Mouse (Mus musculus): ENCODE data around the gene Rprd2.
A peak's percentile ranks its signal among the peaks of the same experiment; 100 is the strongest.
"Not testable (repeated sequence)": the region's sequence is repeated elsewhere in the genome, so short reads cannot be mapped to it uniquely, and the experiment has no call there.

Rprd2 gene

GRCm38 (mm10) chr3:95816681-95817080 is 2.0 kb downstream of the Rprd2 start:
- DNase-seq, result no peak

- DNase-seq, result no peak
Observed at GRCm38 (mm10) chr3:95808384-95808783, 10.3 kb downstream of the Rprd2 start.

GRCm38 (mm10) chr3:95807630-95808029 is 11.0 kb downstream of the Rprd2 start:
- not testable (repeated sequence) for DNase-seq

GRCm38 (mm10) chr3:95806677-95807076 is 12.0 kb downstream of the Rprd2 start:
- no peak for DNase-seq

DNA sequence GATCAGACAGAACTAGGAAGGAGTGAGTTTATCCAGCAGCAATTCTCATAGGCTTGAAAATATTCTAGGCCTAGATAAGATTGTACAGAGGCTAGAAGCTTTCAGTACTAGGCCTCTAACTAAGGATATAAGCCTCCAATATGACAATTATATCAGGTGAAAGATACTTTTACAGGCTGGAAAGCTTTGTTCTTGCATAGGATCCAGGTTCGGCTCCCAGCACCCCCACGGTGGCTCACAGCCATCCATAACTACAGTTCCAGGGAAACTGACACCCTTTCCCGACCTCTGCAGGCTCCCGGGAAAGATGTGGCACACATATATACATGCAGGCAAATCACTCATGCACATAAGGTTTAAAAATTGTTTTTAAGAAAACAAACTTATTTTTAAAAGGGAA is 14.8 kb downstream of the Rprd2 start:
- no peak for DNase-seq

GRCm38 (mm10) chr3:95798756-95799155 is 19.9 kb downstream of the Rprd2 start:
- no peak for DNase-seq

DNA sequence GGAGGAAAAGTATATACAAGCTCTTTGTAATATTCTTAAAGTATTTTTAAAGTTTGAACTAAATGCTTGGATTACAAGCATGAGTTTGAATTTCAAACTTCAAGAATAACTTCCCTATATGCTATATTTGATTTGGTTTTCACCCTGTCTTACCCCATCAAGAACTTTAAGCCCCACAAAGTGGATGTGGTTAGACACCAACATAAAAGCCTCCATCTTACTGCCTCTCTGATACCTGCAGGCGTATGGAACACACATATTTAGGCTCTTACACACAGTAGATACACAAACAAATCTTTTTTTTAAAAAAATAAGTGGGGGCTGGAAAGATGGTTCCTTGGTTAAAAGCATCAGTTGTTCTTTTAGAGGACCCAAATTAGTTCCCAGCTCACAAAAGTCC is 24.4 kb downstream of the Rprd2 start:
- no peak for DNase-seq

DNA sequence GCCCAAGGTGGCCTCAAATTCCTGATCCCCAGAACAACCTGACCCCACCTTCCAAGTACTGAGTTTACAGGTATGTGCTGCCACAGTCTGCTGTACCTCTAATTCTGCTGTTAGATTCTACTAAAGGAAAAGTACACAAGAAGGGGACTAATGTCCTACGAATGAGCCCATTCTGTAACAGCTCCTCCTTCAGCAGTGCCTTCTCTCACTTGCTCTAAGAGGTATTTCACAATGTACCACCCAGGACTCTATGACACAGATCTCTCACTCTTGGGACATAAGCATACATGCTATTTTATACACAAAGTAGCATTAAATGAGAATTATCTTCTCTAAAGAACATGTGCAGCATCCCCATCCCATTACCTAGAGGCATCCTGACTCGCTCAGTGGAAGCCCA is 25.0 kb downstream of the Rprd2 start:
- DNase-seq, result no peak

- DNase-seq, result no peak
Observed at GRCm38 (mm10) chr3:95785501-95785900, 33.2 kb downstream of the Rprd2 start.

DNA sequence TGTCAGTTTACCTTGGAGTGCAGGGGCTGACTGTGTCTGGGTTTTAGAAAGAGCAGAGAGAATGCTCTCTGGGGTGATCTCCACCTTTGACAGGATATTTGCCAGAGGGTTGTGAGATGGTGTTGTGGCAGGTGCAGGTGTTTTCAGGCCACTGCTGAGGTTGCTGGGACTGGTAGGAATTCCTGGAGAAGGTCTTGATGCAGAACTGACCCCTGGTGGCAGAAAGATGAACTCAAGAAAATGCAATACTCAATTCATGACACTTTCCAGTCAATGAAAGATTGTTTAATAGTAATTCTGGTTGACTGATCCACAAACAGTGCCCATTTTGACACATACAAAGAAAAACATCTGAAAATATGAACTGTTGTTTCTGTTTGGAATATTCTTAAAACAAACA is 46.7 kb downstream of the Rprd2 start:
- peak in 1 of 2 experiments; percentile 46 for DNase-seq

GRCm38 (mm10) chr3:95765534-95765933 is 53.1 kb downstream of the Rprd2 start:
- no peak for DNase-seq

- no peak for DNase-seq
Observed at GRCm38 (mm10) chr3:95763811-95764210, 54.9 kb downstream of the Rprd2 start.

- peak; percentile 27 to 29 for DNase-seq
Observed at GRCm38 (mm10) chr3:95762961-95763360, 55.7 kb downstream of the Rprd2 start.

GRCm38 (mm10) chr3:95761771-95762170 is 56.9 kb downstream of the Rprd2 start:
- DNase-seq, result no peak

DNA sequence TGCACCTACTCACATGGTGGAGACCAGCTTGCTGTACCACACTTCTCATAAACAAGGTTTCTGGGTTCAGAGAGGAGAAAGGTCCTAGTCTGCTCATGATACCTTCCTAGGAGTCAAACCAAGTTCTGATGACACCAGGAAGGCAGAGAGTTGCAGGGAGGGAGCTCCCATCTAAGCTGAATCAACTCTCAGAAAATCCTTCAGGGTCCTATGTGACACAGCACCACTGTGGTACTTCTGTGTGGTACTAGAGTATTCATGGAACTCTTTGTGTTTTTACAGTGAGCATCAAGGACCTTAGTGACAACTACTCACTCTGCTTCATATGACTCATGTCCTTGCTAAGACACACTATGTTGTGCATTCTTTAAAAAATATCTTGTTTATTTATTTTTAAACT is 58.0 kb downstream of the Rprd2 start:
- DNase-seq, result no peak

GRCm38 (mm10) chr3:95760106-95760505 is 58.6 kb downstream of the Rprd2 start, which contains the start of gene Tars2:
Tars2 (minus strand) TSS chr3:95760206.
- DNase-seq, result no peak

DNA sequence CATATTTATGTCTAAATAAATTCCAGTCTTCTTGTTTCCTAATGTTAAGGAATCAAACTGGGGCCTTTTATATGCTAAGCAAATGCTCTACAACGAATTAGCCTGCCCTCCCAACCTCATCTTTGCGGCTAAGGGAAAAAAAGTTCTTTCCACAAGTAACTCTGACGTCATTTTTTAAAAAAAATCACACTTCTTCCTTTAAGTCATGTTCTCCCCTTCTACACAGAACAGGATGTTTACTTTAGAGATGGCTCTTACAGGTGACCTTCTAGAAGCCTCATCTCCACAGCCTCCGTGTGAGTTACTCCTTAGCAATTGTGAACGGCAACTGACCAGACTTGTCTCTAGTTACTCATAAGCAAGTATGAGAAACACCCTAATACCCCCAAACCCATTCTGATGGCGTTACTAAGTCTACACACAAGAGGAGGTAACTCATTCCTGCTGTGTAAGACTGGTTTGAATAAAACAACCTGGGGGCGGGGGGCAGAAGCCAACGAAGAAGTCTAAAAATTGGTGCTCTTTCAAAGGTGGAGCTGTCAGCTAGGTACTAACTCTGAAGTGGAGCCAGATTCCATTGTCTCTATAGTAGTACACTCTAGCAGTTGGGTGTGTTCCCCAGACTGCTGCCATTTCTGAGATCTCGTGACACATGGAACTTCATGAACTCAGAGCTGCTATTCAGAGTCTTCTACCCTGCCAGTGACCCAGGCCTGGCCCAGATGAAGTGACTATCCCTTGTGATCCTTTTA is 60.0 kb downstream of the Rprd2 start:
- no peak for DNase-seq

GRCm38 (mm10) chr3:95756808-95757207 is 61.9 kb downstream of the Rprd2 start:
- no peak for DNase-seq

GRCm38 (mm10) chr3:95754345-95755206 is 64.1 kb downstream of the Rprd2 start:
- DNase-seq, result peak; percentile 94

DNA sequence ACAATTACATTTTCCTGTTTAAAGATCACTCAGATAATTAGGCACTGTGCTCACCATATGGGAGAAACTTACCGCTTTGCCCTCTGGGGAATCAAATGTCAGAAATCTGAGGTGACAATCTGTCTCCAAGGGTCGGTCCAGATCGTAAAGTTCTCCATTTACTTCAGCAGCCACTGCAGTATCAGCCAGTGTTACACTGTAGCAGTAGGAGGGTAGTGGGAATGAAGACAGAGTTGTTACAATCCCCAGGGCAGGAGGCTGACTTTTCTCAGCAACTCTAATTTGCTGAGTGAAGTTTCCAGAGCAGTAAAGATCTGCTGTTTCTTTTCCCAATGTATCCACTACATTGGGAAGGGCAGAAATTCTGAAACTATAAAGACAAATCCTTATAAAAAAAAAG is 65.7 kb downstream of the Rprd2 start:
- DNase-seq, result no peak

- peak; percentile 75 to 81 for DNase-seq
Observed at GRCm38 (mm10) chr3:95740406-95740805, 78.3 kb downstream of the Rprd2 start.

DNA sequence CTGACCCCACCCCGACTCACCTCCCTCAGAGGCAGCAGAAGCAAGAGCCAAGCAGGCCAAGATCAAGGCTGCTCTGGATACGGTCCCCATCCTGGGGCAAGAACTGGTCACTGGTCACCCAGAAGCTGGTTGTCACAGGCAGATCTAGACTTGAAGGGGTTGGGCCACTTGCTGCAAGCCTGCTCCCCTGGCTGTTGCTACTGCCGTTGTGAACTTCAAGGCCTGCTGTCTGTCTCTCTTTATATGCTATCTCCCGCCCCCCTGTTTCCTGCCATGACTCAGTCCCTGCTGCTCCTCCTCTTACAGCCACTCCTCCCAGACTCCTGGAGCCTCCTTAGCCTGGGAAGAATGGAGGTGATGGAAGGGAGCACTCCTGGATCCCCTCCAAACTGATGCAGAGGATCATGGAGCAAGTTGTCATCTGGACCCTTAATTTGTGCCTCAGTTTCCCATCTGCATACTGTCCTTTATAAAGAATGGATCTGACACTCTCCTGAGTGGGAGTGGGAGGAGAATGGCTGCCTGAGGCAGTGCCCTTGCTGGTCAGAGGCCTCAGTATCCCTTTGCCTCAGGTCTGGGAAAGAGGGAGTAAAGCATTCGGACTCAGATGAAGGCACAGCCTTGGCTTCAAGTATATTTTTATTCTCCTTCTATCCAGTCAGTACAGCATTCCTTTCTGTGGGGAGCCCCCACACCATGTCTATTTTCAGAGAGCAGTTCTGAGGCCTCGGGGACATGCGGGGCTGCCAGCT is 79.1 kb downstream of the Rprd2 start, which contains the start of gene Ecm1:
Ecm1 (minus strand) TSS at position 217 of the 752 bp plus-strand sequence.
- DNase-seq, result peak; percentile 66 to 68

DNA sequence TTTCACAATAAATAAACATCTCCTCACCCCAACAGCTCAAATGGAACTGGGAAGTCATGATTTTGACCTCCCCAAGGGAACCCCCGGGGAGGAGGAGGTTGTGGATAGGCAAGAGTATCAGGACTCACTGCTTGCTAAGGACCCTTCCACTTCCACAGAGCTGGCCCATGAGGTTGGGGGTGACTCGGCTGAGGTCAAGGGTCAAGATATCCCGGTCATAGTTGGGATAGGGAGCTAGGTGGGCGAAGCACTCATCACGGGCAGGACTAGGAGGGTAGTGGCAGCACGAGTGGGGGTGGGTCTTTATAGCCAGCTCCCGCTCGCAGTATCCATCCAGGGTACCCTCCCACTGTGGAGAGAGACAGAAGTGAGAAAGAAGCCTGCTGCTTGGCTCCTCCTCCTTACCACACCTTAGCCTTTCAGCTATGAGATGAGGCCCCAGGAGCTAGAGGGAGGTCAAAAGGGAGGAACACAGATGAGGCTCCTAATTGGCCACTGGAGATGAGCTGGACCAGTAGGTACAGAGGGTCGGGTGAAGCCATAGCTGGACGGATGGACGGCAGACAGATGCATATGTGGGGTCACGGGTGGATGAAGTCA is 83.5 kb downstream of the Rprd2 start:
- no peak for DNase-seq

Measured in lung, postnatal 4 days (tissue).